Mouse (Mus musculus) heart, postnatal 25 days (tissue): ENCODE results near the gene Yme1l1. TPM values are rescaled to one million over a fixed set of nuclear protein-coding genes. Genes with fewer than 3 reads are reported as not detected.

ENCODE experiments used
- DNase-seq: peaks from one replicate; pipeline ENCODE4 v3.0.0; 2022; ENCODE audit warnings: low spot score
- intact Hi-C: fragments of 180-260 bp; cut with DNase I; formaldehyde crosslinking; loops from one replicate; pipeline ENCODE4 v1.15.1; 2025
- total RNA-seq, 2 experiments: library from RNA; stranded (reverse); gene quantifications; 2 replicates each; pipeline ENCODE4 v1.2.3; 2021

Yme1l1 gene
- total RNA-seq, result 10 to 100 TPM; 65.4 to 74.4 TPM

- peak; percentile 96 for DNase-seq
- intact Hi-C loops, result loop anchor here (2.0 to 5.0 kb wide), 2 partner anchors 87 to 259 kb away; partner anchors contain the start of genes Acbd5 and Pdss1
Measured at GRCm38 (mm10) chr2:23155777-23156607, at the start of gene Yme1l1, which contains the start of gene Mastl. Gene Yme1l1 (plus strand): TSS chr2:23156369. Gene Mastl (minus strand): TSS chr2:23156024.

GRCm38 (mm10) chr2:23119573-23119972, 36.6 kb upstream of the Yme1l1 start:
- intact Hi-C loops, result no loop called here
- DNase-seq, result no peak

GRCm38 (mm10) chr2:23155199-23155621, 959 bp upstream of the Yme1l1 start:
- DNase-seq, result no peak
- intact Hi-C loops, result loop anchor here (2.0 to 5.0 kb wide), 2 partner anchors 86 to 258 kb away; partner anchors contain the start of genes Acbd5 and Pdss1

GRCm38 (mm10) chr2:23156608-23157081, 476 bp downstream of the Yme1l1 start:
- intact Hi-C loops, result loop anchor here (5.0 kb wide), 1 partner anchor 259 kb away; the partner anchor contains the start of gene Pdss1
- no peak for DNase-seq

- no peak for DNase-seq
- intact Hi-C loops, result no loop called here
Measured at GRCm38 (mm10) chr2:23172305-23172704, 16.1 kb downstream of the Yme1l1 start.

- DNase-seq, result no peak
- intact Hi-C loops, result no loop called here
Measured at GRCm38 (mm10) chr2:23194366-23194765, 38.2 kb downstream of the Yme1l1 start.

GRCm38 (mm10) chr2:23201034-23201433, 44.9 kb downstream of the Yme1l1 start:
- no peak for DNase-seq
- intact Hi-C loops, result no loop called here

- intact Hi-C loops, result no loop called here
- no peak for DNase-seq
Measured at GRCm38 (mm10) chr2:23202900-23203670, 46.9 kb downstream of the Yme1l1 start.

- intact Hi-C loops, result no loop called here
- no peak for DNase-seq
Measured at GRCm38 (mm10) chr2:23207070-23207526, 50.9 kb downstream of the Yme1l1 start, which contains the start of gene 4931423N10Rik. Gene 4931423N10Rik (plus strand): TSS chr2:23207476.

GRCm38 (mm10) chr2:23213661-23214060, 57.5 kb downstream of the Yme1l1 start:
- intact Hi-C loops, result no loop called here
- no peak for DNase-seq

- intact Hi-C loops, result no loop called here
- DNase-seq, result no peak
Measured at GRCm38 (mm10) chr2:23225199-23225598, 69.0 kb downstream of the Yme1l1 start.

GRCm38 (mm10) chr2:23228463-23228862, 72.3 kb downstream of the Yme1l1 start:
- DNase-seq, result no peak
- intact Hi-C loops, result no loop called here

- intact Hi-C loops, result no loop called here
- no peak for DNase-seq
Measured at GRCm38 (mm10) chr2:23234065-23234773, 78.0 kb downstream of the Yme1l1 start.

Other genes with a start within 250 kb of the Yme1l1 start
- gene Abi1, start 116.1 kb upstream of the Yme1l1 start, total RNA-seq, result 10 to 100 TPM; 23.2 to 25.9 TPM
- 10 to 100 TPM; 25.0 to 30.2 TPM for gene Acbd5, start 88.2 kb upstream of the Yme1l1 start, total RNA-seq
- under 1 TPM; 0.26 to 0.48 TPM for gene Mastl, start 345 bp upstream of the Yme1l1 start, total RNA-seq
- gene 4931423N10Rik, start 51.1 kb downstream of the Yme1l1 start, total RNA-seq, result not detected
- not detected for gene Nxph2, start 164.9 kb downstream of the Yme1l1 start, total RNA-seq